Mouse (Mus musculus) neural tube, embryonic 15.5 days (tissue): Measurements from ENCODE around the gene Grk6. TPM values are rescaled to one million over a fixed set of nuclear protein-coding genes. Genes with fewer than 3 reads are reported as not detected.

Experiments used
- ATAC-seq: fragments of 200-750 bp; cut with Nextera tagmentation; 2 replicates; pipeline ENCODE4 v1.8.0; 2017; ENCODE audit warnings: mild to moderate bottlenecking, moderate TSS enrichment, moderate library complexity; ENCODE audit not compliant: low FRiP score
- H3K27ac ChIP-seq: fragments of 300-500 bp; sonication (generic); replicated peaks from 2 replicates; pipeline ENCODE4 v1.5.1; 2015; ENCODE audit warnings: mild to moderate bottlenecking, inconsistent platforms
- H3K27me3 ChIP-seq: fragments of 300-500 bp; sonication (generic); replicated peaks from 2 replicates; pipeline ENCODE4 v1.6.1; 2015; ENCODE audit warnings: inconsistent platforms
- H3K36me3 ChIP-seq: fragments of 300-500 bp; sonication (generic); 2 replicates; pipeline ENCODE4 v1.6.1; 2015; ENCODE audit warnings: inconsistent platforms
- H3K4me1 ChIP-seq: fragments of 300-500 bp; sonication (generic); 2 replicates; pipeline ENCODE4 v1.6.1; 2015; ENCODE audit warnings: inconsistent platforms
- H3K4me2 ChIP-seq: fragments of 300-500 bp; sonication (generic); 2 replicates; pipeline ENCODE4 v1.6.1; 2015; ENCODE audit warnings: inconsistent platforms, mild to moderate bottlenecking, moderate library complexity
- H3K4me3 ChIP-seq: fragments of 300-500 bp; sonication (generic); replicated peaks from 2 replicates; pipeline ENCODE4 v1.5.1; 2015; ENCODE audit warnings: mild to moderate bottlenecking, inconsistent platforms
- H3K9ac ChIP-seq: fragments of 300-500 bp; sonication (generic); replicated peaks from 2 replicates; pipeline ENCODE4 v1.6.1; 2015; ENCODE audit warnings: mild to moderate bottlenecking, inconsistent platforms
- H3K9me3 ChIP-seq: fragments of 300-500 bp; sonication (generic); replicated peaks from 2 replicates; pipeline ENCODE4 v1.6.1; 2016; ENCODE audit warnings: inconsistent platforms
- WGBS: fragments of 180-500 bp; shearing (Covaris S2); methylation state at CpG from one replicate; pipeline ENCODE4 v1.1.7; 2015; ENCODE audit warnings: mixed read lengths; 5-methylcytosine and 5-hydroxymethylcytosine counted together
- polyA plus RNA-seq: library from polyadenylated mRNA; unstranded; fragments of >200 nt; fragmentation: Nextera tagmentation; extraction: Ambion mirVana; gene quantifications from 2 replicates; pipeline ENCODE4 v1.2.1, GENCODE M21; 2015

Gene Grk6
- polyA plus RNA-seq, 1 experiment from 2014 or later: 34.2 TPM

DNA sequence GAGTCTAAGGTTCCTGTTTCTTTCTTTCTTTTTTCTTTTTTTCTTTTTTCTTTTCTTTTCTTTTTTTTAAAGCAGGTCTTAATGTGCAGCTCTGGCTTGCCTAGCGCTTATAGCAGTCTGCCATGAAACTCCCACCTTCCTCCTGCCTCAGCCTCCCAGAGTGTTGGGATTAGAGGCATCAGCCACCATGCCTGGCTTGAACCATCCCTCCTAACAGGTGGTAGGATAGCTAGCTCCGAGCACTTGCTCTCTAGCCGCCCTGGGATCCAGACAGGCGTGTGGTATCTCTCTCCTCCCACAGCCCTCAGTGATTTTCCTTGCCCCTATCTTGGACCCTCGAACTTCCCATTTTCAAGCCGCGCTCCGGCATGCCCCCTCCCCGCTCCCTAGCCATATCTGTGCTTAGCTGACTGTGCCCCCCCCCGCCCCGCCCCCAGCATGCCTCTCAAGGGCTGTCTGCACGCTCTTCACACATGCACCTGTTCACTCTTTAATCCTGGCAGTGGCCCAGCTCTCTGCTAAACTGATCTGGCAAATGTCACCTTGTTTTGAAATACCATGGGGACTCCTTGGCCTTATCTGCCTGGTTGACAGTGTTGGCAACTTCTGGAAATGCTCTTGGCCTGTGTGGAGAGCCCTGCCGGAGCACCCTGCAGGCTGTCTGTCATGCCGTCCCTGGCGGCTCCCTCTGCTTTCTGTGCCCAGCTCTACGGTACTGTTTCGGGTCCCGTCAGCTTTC lies 50.2 kb downstream of the Grk6 start:
- Histone ChIP-seq H3K27ac (0 out of 2 replicates have a peak overlapping the region, but pooled peaks have one; percentile 37), H3K4me3 (no peak overlapping the region), H3K4me1 (peaks cover 23% of the 10 kb centered on the region), H3K27me3 (no peaks in the 10 kb centered on the region), H3K4me2 (peak overlapping the region; percentile 13), H3K9ac (no peak overlapping the region), H3K9me3 (no peaks in the 10 kb centered on the region), H3K36me3 (peaks cover 10% of the 10 kb centered on the region; the same call in 1 of the 2 replicates)
- 23% methylated on average over 18 of the region's 18 CpGs for WGBS
- no peak for ATAC-seq

- Histone ChIP-seq H3K4me2 (no peak overlapping the region), H3K9me3 (no peaks in the 10 kb centered on the region), H3K27me3 (no peaks in the 10 kb centered on the region), H3K4me3 (no peak overlapping the region), H3K27ac (0 out of 2 replicates have a peak overlapping the region, but pooled peaks have one; percentile 25), H3K36me3 (peaks cover 16% of the 10 kb centered on the region; the same call in 1 of the 2 replicates), H3K4me1 (peaks cover 23% of the 10 kb centered on the region), H3K9ac (0 out of 2 replicates have a peak overlapping the region, but pooled peaks have one; percentile 14)
- 31% methylated on average over 4 of the region's 4 CpGs for WGBS
- no peak for ATAC-seq
Observed at GRCm38 (mm10) chr13:55495702-55496101, 50.8 kb downstream of the Grk6 start.

DNA sequence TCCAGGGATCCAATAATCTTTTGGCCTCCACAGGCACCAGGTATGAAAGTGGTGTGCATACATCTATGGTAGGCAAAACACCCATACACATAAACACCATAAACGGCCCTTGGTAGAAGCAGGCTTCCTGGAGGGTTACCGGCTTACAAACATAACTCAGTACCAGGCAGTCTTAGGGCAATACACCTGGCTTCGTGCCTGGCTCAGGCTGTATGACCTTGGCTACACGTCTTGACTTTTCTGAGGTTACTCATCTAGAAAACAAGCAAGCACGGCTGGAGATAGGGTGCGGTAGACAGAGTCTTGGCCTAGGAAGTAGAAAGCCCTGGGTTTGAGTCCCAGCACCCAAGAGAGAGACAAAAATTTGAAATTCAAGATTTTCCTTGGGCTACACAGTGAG lies 51.8 kb downstream of the Grk6 start:
- 0 out of 2 replicates have a peak overlapping the region, but pooled peaks have one; percentile 25 for H3K27ac ChIP-seq

GRCm38 (mm10) chr13:55498906-55499305 lies 54.0 kb downstream of the Grk6 start:
- Histone ChIP-seq H3K27me3 (no peaks in the 10 kb centered on the region), H3K9ac (no peak overlapping the region), H3K36me3 (peaks cover 39% of the 10 kb centered on the region), H3K4me3 (no peak overlapping the region), H3K4me2 (no peak overlapping the region), H3K27ac (no peak overlapping the region), H3K9me3 (no peaks in the 10 kb centered on the region), H3K4me1 (peaks cover 23% of the 10 kb centered on the region)
- ATAC-seq: no peak
- WGBS: 59% methylated on average over 11 of the region's 11 CpGs

More for the DNA sequence above, 51.8 kb downstream of the Grk6 start:
- Histone ChIP-seq H3K4me2 (no peak overlapping the region), H3K9me3 (no peaks in the 10 kb centered on the region), H3K4me1 (peaks cover 23% of the 10 kb centered on the region), H3K36me3 (peaks cover 19% of the 10 kb centered on the region), H3K27me3 (no peaks in the 10 kb centered on the region), H3K4me3 (no peak overlapping the region), H3K9ac (no peak overlapping the region)
- no peak for ATAC-seq
- WGBS: 84% methylated on average over 6 of the region's 6 CpGs

DNA sequence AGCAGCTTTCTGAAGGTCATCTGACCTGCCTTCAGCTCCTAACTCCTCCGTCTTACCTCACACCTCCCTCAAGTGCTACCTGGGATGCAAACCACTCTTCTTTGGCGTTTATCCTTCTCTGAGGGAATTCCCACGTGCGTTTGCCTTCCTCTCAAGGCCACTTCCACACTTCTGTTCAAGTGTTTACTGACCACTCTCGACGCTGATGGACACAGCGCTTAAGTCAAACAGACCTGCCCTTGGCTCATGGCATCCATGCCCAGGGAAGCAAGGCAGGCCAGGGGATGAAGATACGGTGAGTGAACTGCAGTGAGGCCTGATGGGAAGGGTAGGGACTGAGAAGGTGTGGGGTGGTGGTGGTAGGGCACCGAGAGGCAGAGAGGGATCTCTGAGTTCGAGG lies 55.7 kb downstream of the Grk6 start:
- H3K36me3 ChIP-seq: peaks cover 53% of the 10 kb centered on the region

GRCm38 (mm10) chr13:55502405-55502804 lies 57.5 kb downstream of the Grk6 start:
- WGBS: 85% methylated on average over 8 of the region's 8 CpGs
- Histone ChIP-seq H3K27ac (no peak overlapping the region), H3K9me3 (no peaks in the 10 kb centered on the region), H3K4me3 (no peak overlapping the region), H3K4me1 (no peaks in the 10 kb centered on the region), H3K27me3 (no peaks in the 10 kb centered on the region), H3K9ac (no peak overlapping the region), H3K4me2 (no peak overlapping the region), H3K36me3 (peaks cover 72% of the 10 kb centered on the region)
- no peak for ATAC-seq

More for the DNA sequence above, 55.7 kb downstream of the Grk6 start:
- Histone ChIP-seq H3K9ac (no peak overlapping the region), H3K27me3 (no peaks in the 10 kb centered on the region), H3K9me3 (no peaks in the 10 kb centered on the region), H3K4me2 (no peak overlapping the region), H3K4me1 (peaks cover 11% of the 10 kb centered on the region), H3K27ac (no peak overlapping the region), H3K4me3 (no peak overlapping the region)
- no peak for ATAC-seq
- 83% methylated on average over 10 of the region's 10 CpGs for WGBS

DNA sequence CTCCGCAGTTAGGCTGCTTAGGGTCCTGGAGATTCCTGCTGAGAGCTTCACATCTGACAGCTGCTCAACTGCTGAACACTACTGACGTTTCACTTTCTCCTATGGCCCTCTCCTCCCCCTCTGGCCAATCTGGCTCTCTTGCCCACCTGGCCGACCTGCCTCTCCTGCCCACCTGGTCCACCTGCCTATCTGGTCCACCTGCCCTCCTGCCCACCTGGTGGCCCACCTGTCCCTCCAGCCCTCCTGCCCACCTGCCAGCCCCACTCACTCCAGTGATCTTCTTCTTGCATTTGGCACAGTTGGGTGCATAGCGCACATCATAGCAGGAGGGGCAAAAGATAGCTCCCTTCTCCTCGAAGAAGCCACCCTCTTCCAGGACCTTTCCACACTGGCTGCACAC lies 59.5 kb downstream of the Grk6 start:
- Histone ChIP-seq H3K4me1 (0 out of 2 replicates have a peak, but pooled peaks cover 1% of the 10 kb centered on the region), H3K9ac (no peak overlapping the region), H3K27ac (no peak overlapping the region), H3K9me3 (no peaks in the 10 kb centered on the region), H3K4me3 (no peak overlapping the region), H3K27me3 (no peaks in the 10 kb centered on the region), H3K36me3 (peaks cover 78% of the 10 kb centered on the region), H3K4me2 (no peak overlapping the region)
- ATAC-seq: no peak
- 83% methylated on average over 5 of the region's 5 CpGs for whole genome bisulfite sequencing

DNA sequence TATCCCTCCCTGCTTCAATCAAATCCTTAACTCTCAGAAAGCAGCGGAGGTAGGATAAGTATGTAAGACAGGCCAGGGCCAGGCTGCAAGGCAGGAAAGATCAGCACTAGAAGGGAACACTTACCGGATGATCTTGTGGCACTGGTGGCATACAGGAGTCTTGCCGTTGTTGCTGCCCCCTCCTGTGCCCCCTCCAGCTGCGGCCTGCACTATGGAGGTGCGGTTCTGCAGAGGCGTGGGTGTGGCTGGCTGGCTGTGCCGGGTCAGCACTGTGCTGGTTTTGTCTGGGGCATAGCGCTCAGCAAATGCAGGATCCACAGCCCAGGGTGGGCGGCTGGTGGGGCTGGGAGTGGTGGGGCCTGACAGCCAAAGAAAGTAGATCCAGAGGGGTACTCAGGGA lies 60.9 kb downstream of the Grk6 start:
- H3K4me1 ChIP-seq: peaks cover 16% of the 10 kb centered on the region
- H3K4me3 ChIP-seq: no peak overlapping the region
- no peak for ATAC-seq
- H3K27me3 ChIP-seq: no peaks in the 10 kb centered on the region
- no peak overlapping the region for H3K27ac ChIP-seq
- H3K9ac ChIP-seq: no peak overlapping the region
- WGBS: 95% methylated on average over 9 of the region's 9 CpGs
- no peaks in the 10 kb centered on the region for H3K9me3 ChIP-seq
- no peak overlapping the region for H3K4me2 ChIP-seq
- H3K36me3 ChIP-seq: peaks cover 84% of the 10 kb centered on the region

GRCm38 (mm10) chr13:55506697-55507096 lies 61.8 kb downstream of the Grk6 start:
- no peak overlapping the region for H3K4me2 ChIP-seq
- H3K9ac ChIP-seq: no peak overlapping the region
- no peak for ATAC-seq
- H3K4me1 ChIP-seq: peaks cover 24% of the 10 kb centered on the region
- no peak overlapping the region for H3K27ac ChIP-seq
- H3K9me3 ChIP-seq: no peaks in the 10 kb centered on the region
- no peak overlapping the region for H3K4me3 ChIP-seq
- H3K36me3 ChIP-seq: peaks cover 85% of the 10 kb centered on the region
- H3K27me3 ChIP-seq: no peaks in the 10 kb centered on the region
- 93% methylated on average over 10 of the region's 10 CpGs for WGBS

DNA sequence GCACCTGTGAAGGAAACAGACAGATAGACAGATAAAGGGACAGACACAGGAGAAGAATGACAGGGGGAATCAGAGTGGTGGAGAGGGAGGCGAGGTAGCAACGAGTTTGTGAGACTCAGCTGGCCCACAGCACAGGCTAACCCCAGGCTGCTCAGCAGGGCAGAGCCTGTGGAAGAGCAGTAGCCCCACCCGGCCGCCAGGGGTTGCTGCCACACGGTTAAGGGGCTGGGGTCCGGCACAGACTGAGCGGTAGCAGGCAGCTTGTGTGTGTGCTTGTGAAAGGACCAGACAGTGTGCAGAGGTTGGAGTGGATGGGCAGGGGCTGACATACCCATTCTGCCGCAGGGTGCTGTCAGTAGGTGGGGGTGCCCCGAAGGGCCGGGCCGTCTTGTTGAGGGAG lies 63.0 kb downstream of the Grk6 start:
- H3K27ac ChIP-seq: no peak overlapping the region
- no peaks in the 10 kb centered on the region for H3K9me3 ChIP-seq
- no peaks in the 10 kb centered on the region for H3K27me3 ChIP-seq
- no peak for ATAC-seq
- peaks cover 74% of the 10 kb centered on the region for H3K36me3 ChIP-seq
- H3K9ac ChIP-seq: no peak overlapping the region
- WGBS: 64% methylated on average over 11 of the region's 11 CpGs
- peaks cover 34% of the 10 kb centered on the region for H3K4me1 ChIP-seq
- no peak overlapping the region for H3K4me3 ChIP-seq
- no peak overlapping the region for H3K4me2 ChIP-seq

DNA sequence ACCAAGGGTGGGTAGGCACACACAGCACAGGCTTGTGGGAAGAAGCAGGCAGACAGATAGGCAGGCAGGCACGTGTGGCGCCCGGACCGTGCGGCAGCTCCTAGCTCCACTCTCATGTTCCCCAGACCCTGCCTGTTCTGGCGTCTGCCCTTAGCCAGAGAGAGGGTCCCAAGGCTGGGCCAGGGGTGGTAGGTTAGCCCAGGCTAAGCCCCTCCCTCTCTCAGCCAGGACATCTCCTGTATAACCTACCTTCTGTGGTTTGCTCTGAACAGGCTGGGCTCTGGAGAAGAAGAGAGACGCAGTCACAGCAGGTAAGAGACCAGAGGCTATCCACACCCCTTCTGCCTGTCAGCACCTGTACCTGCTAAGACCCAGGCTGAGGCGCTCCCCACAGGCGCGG lies 63.7 kb downstream of the Grk6 start:
- H3K27ac ChIP-seq: no peak overlapping the region
- no peak overlapping the region for H3K4me2 ChIP-seq
- WGBS: 95% methylated on average over 10 of the region's 10 CpGs
- no peaks in the 10 kb centered on the region for H3K9me3 ChIP-seq
- peaks cover 34% of the 10 kb centered on the region for H3K4me1 ChIP-seq
- peaks cover 68% of the 10 kb centered on the region for H3K36me3 ChIP-seq
- no peak overlapping the region for H3K4me3 ChIP-seq
- no peak overlapping the region for H3K9ac ChIP-seq
- H3K27me3 ChIP-seq: no peaks in the 10 kb centered on the region
- ATAC-seq: no peak

- Histone ChIP-seq H3K9me3 (no peaks in the 10 kb centered on the region), H3K4me3 (no peak overlapping the region), H3K36me3 (peaks cover 53% of the 10 kb centered on the region), H3K9ac (no peak overlapping the region), H3K4me1 (peaks cover 34% of the 10 kb centered on the region), H3K27ac (peak overlapping the region; percentile 88), H3K27me3 (0 out of 2 replicates have a peak, but pooled peaks cover 2% of the 10 kb centered on the region), H3K4me2 (peak overlapping the region; percentile 77)
- 24% methylated on average over 3 of the region's 3 CpGs for WGBS
- no peak for ATAC-seq
Observed at GRCm38 (mm10) chr13:55510332-55510667, 65.4 kb downstream of the Grk6 start.
